ENCODE assay signal across 25 mouse cellular contexts in the genomic region with DNA sequence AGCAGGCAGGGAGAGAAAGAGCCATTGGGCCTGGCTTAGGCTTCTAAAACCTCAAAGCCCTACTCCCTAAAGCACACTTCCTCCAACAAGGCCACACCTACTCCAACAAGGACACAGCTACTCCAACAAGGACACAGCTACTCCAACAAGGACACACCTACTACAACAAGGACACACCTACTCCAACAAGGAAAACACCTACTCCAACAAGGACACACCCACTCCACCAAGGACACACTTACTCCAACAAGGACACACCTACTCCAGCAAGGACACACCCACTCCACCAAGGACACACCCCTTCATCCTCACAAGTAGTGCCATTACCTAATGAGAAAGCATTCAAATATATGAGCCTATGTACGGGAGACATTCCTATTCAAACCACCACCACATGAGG.
"Had no signal": no experiment of that assay in that cellular context is flagged by ENCODE, and none has a peak within 500 bp of the region (broad histone marks: within the 10 kb centered on the region; RNA-seq: fewer than 3 reads in every experiment).

No protein-coding gene starts in this region.

- DNase-seq: gastrocnemius, adult 2 months; gastrocnemius, postnatal 25 days; heart, adult 18-20 months; heart, postnatal 10 days; heart, postnatal 4 days; kidney, adult 18-20 months; kidney, adult 8-10 months; kidney, postnatal 10 days; kidney, postnatal 25 days; kidney, postnatal 4 days had no signal

- H3K36me3 ChIP-seq: heart, embryonic 10.5 days; heart, embryonic 12.5 days; hindbrain, embryonic 10.5 days; hindbrain, embryonic 12.5 days; intestine, embryonic 15.5 days; limb, embryonic 13.5 days; limb, embryonic 15.5 days; liver, embryonic 12.5 days had no signal

- H3K27me3 ChIP-seq: hindbrain, embryonic 12.5 days; intestine, embryonic 15.5 days had no signal

- H3K9me3 ChIP-seq: intestine, embryonic 15.5 days; limb, embryonic 15.5 days had no signal

- H3K27ac ChIP-seq: gastrocnemius, adult 2 months; heart, embryonic 10.5 days; hindbrain, embryonic 10.5 days; hindbrain, embryonic 12.5 days; hindbrain, embryonic 14.5 days; intestine, embryonic 15.5 days; layer of hippocampus, adult 2 months; left cerebral cortex, adult 2 months; limb, embryonic 13.5 days; limb, embryonic 15.5 days; liver, embryonic 12.5 days; liver, embryonic 14.5 days had no signal

- H3K4me1 ChIP-seq: heart, embryonic 10.5 days; heart, embryonic 12.5 days; hindbrain, embryonic 12.5 days; intestine, embryonic 15.5 days; liver, embryonic 12.5 days had no signal

- H3K4me3 ChIP-seq: gastrocnemius, adult 2 months; heart, embryonic 10.5 days; heart, embryonic 12.5 days; hindbrain, embryonic 10.5 days; hindbrain, embryonic 12.5 days; intestine, embryonic 15.5 days; layer of hippocampus, adult 2 months; left cerebral cortex, adult 2 months; limb, embryonic 13.5 days; limb, embryonic 15.5 days; liver, embryonic 12.5 days had no signal

- ATAC-seq: hindbrain, embryonic 16.5 days; inflammation-experienced regulatory T-cells, adult 6 months; intestine, embryonic 15.5 days; intestine, postnatal 0 days; liver, embryonic 12.5 days had no signal

- H3K9ac ChIP-seq: heart, embryonic 12.5 days; hindbrain, embryonic 12.5 days; hindbrain, embryonic 14.5 days; intestine, embryonic 15.5 days; limb, embryonic 13.5 days; limb, embryonic 15.5 days; liver, embryonic 12.5 days; liver, embryonic 14.5 days had no signal

- H3K4me2 ChIP-seq: heart, embryonic 12.5 days; hindbrain, embryonic 12.5 days; hindbrain, embryonic 14.5 days; intestine, embryonic 15.5 days; limb, embryonic 13.5 days; limb, embryonic 15.5 days; liver, embryonic 12.5 days had no signal
